Mouse (Mus musculus): ENCODE data around the gene Gm21973.

Gene Gm21973

DNA sequence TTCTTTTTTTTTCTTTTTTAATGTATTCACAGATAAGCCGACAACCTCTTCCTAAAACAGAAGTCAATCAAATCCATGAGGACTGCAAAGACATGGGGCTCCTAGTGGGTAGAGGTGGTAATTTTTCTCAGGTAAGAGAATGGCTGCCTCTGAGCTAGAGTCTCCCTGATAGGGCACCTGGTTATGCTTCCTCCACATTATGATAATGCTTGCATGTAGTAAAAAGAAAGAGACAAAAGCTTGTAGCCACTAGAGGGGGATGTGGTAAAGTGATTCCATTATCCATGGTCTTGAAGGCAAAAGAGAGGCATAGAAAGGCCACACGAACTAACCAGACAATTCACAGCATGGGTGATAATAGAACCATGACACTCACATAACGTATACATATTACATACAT, 75.2 kb downstream of the Gm21973 start:
- DNase-seq (ENCODE audit: low read depth), result peak; percentile 85

DNA sequence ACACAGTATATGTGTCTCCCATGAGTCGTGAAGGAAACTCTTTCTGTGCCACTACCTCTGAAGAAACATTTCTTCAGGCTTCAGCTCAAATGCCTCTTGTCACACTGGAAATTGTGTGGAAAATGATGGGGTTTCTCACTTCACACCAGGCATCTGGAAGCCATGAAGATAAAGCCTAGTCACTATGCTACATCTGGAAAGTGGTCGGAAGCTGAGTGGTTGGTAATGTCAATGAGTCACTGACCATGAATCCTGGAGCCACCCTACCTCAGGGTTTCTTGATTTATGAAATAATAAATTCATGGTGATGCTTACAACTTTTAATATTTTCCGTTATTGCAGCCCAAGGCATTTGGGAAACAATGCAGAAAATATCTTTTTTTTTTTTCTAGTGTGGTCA, 84.7 kb downstream of the Gm21973 start:
- peak; percentile 66 for DNase-seq (ENCODE audit: low read depth)

- no peak for DNase-seq (ENCODE audit: low read depth)
These were observed 85.7 kb downstream of the Gm21973 start for GRCm38 (mm10) chr15:10410881-10411280.

GRCm38 (mm10) chr15:10413656-10414055, 88.5 kb downstream of the Gm21973 start:
- no peak for DNase-seq (ENCODE audit: low read depth)

GRCm38 (mm10) chr15:10421138-10421784, 96.1 kb downstream of the Gm21973 start:
- no peak for DNase-seq (ENCODE audit: low read depth)

DNA sequence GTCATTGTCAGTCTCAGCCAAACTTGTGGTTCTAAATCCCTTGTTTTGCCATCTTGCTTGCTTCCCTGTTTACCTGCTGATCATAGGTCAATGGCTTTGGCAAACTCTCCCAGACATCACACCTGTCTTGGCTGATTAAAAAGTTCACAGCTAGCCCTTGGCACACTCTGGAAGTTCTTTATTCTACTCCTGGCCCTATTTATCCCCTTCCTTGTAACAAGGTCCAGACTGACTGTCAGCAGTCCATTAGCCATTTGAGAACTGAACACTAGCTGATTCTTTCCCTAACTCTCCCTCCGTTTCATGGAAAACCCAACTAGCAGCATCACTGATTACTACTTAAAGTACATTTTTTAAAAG, 96.6 kb downstream of the Gm21973 start:
- no peak for DNase-seq (ENCODE audit: low read depth)
